Mouse (Mus musculus) forebrain, embryonic 16.5 days (tissue): ENCODE results near the gene Ggt6. TPM values are rescaled to one million over a fixed set of nuclear protein-coding genes. Genes with fewer than 3 reads are reported as not detected.

ENCODE experiments used
- ATAC-seq: fragments of 200-750 bp; cut with Nextera tagmentation; 2 replicates; pipeline ENCODE4 v1.8.0; 2017; ENCODE audit warnings: mild to moderate bottlenecking, moderate library complexity
- H3K27ac ChIP-seq: fragments of 300-500 bp; sonication (generic); 2 replicates; pipeline ENCODE4 v1.5.1; 2014; ENCODE audit warnings: low read length, control low read depth
- H3K27me3 ChIP-seq: fragments of 300-500 bp; sonication (generic); replicated peaks from 2 replicates; pipeline ENCODE4 v1.6.1; 2014; ENCODE audit warnings: low read length; ENCODE audit not compliant: control insufficient read depth, insufficient read depth
- H3K36me3 ChIP-seq: fragments of 300-500 bp; sonication (generic); 2 replicates; pipeline ENCODE4 v1.6.1; 2014; ENCODE audit not compliant: control insufficient read depth, insufficient read depth
- H3K4me1 ChIP-seq: fragments of 300-500 bp; sonication (generic); replicated peaks from 2 replicates; pipeline ENCODE4 v1.6.1; 2014; ENCODE audit warnings: low read length; ENCODE audit not compliant: control insufficient read depth, insufficient read depth
- H3K4me2 ChIP-seq: fragments of 300-500 bp; sonication (generic); 2 replicates; pipeline ENCODE4 v1.6.1; 2014; ENCODE audit warnings: mild to moderate bottlenecking, low read length, control low read depth
- H3K4me3 ChIP-seq: fragments of 300-500 bp; sonication (generic); replicated peaks from 2 replicates; pipeline ENCODE4 v1.5.1; 2014; ENCODE audit warnings: mild to moderate bottlenecking, low read length, control low read depth
- H3K9ac ChIP-seq: fragments of 300-500 bp; sonication (generic); replicated peaks from 2 replicates; pipeline ENCODE4 v1.6.1; 2014; ENCODE audit warnings: low read depth, low read length, control low read depth
- H3K9me3 ChIP-seq: fragments of 300-500 bp; sonication (generic); 2 replicates; pipeline ENCODE4 v1.6.1; 2016; ENCODE audit warnings: low read length; ENCODE audit not compliant: control insufficient read depth
- WGBS: fragments of 180-500 bp; shearing (Covaris S2); extraction: QIAGEN DNeasy Blood & Tissue Kit; methylation state at CpG from one replicate; pipeline ENCODE4 v1.1.7; 2014; 5-methylcytosine and 5-hydroxymethylcytosine counted together
- polyA plus RNA-seq: library from polyadenylated mRNA; unstranded; fragments of >200 nt; fragmentation: Nextera tagmentation; extraction: Ambion mirVana; gene quantifications from 2 replicates; pipeline ENCODE4 v1.2.1, GENCODE M21; 2015

Ggt6 gene
- polyA plus RNA-seq, 1 experiment from 2014 or later = not detected

- Histone ChIP-seq H3K36me3 (no peaks in the 10 kb centered on the region), H3K27me3 (0 out of 2 replicates have a peak, but pooled peaks cover 1% of the 10 kb centered on the region)
- no peak for ATAC-seq
Observed at GRCm38 (mm10) chr11:72416666-72417065, 18.7 kb upstream of the Ggt6 start.

GRCm38 (mm10) chr11:72417376-72417775 is 17.9 kb upstream of the Ggt6 start:
- ATAC-seq = no peak
- Histone ChIP-seq H3K36me3 (no peaks in the 10 kb centered on the region), H3K4me3 (no peak overlapping the region), H3K27ac (no peak overlapping the region), H3K27me3 (no peaks in the 10 kb centered on the region), H3K4me2 (no peak overlapping the region), H3K4me1 (no peaks in the 10 kb centered on the region), H3K9me3 (no peaks in the 10 kb centered on the region), H3K9ac (no peak overlapping the region)
- WGBS = 6% methylated on average over 4 of the region's 4 CpGs

More at GRCm38 (mm10) chr11:72416666-72417065, 18.7 kb upstream of the Ggt6 start:
- 93% methylated on average over 5 of the region's 5 CpGs for WGBS
- H3K27ac ChIP-seq = no peak overlapping the region
- no peak overlapping the region for H3K4me2 ChIP-seq
- H3K4me3 ChIP-seq = no peak overlapping the region
- no peak overlapping the region for H3K9ac ChIP-seq
- peaks cover 2% of the 10 kb centered on the region for H3K4me1 ChIP-seq
- no peaks in the 10 kb centered on the region for H3K9me3 ChIP-seq

GRCm38 (mm10) chr11:72418227-72418626 is 17.1 kb upstream of the Ggt6 start:
- H3K9ac ChIP-seq = no peak overlapping the region
- H3K4me2 ChIP-seq = no peak overlapping the region
- no peaks in the 10 kb centered on the region for H3K9me3 ChIP-seq
- no peak overlapping the region for H3K4me3 ChIP-seq
- H3K4me1 ChIP-seq = no peaks in the 10 kb centered on the region
- no peak for ATAC-seq
- WGBS = 38% methylated on average over 8 of the region's 8 CpGs
- H3K27me3 ChIP-seq = no peaks in the 10 kb centered on the region
- H3K27ac ChIP-seq = no peak overlapping the region
- no peaks in the 10 kb centered on the region for H3K36me3 ChIP-seq

GRCm38 (mm10) chr11:72419006-72419405 is 16.3 kb upstream of the Ggt6 start:
- WGBS = 88% methylated on average over 6 of the region's 6 CpGs
- H3K27me3 ChIP-seq = no peaks in the 10 kb centered on the region
- H3K9ac ChIP-seq = no peak overlapping the region
- no peak overlapping the region for H3K4me2 ChIP-seq
- H3K4me3 ChIP-seq = no peak overlapping the region
- H3K9me3 ChIP-seq = no peaks in the 10 kb centered on the region
- H3K27ac ChIP-seq = no peak overlapping the region
- no peak for ATAC-seq
- no peaks in the 10 kb centered on the region for H3K36me3 ChIP-seq
- H3K4me1 ChIP-seq = no peaks in the 10 kb centered on the region

- Histone ChIP-seq H3K4me3 (no peak overlapping the region), H3K27me3 (no peaks in the 10 kb centered on the region), H3K9ac (no peak overlapping the region), H3K27ac (no peak overlapping the region), H3K4me2 (no peak overlapping the region), H3K36me3 (no peaks in the 10 kb centered on the region), H3K4me1 (no peaks in the 10 kb centered on the region), H3K9me3 (no peaks in the 10 kb centered on the region)
- ATAC-seq = no peak
- 82% methylated on average over 6 of the region's 6 CpGs for WGBS
Observed at GRCm38 (mm10) chr11:72420460-72421122, 14.7 kb upstream of the Ggt6 start.

GRCm38 (mm10) chr11:72421518-72422278 is 13.6 kb upstream of the Ggt6 start:
- Histone ChIP-seq H3K9ac (no peak overlapping the region), H3K4me3 (no peak overlapping the region), H3K36me3 (no peaks in the 10 kb centered on the region), H3K9me3 (no peaks in the 10 kb centered on the region), H3K27ac (no peak overlapping the region), H3K4me1 (no peaks in the 10 kb centered on the region), H3K4me2 (no peak overlapping the region), H3K27me3 (no peaks in the 10 kb centered on the region)
- 90% methylated on average over 11 of the region's 11 CpGs for WGBS
- no peak for ATAC-seq

- no peaks in the 10 kb centered on the region for H3K36me3 ChIP-seq
- no peak overlapping the region for H3K9ac ChIP-seq
- no peaks in the 10 kb centered on the region for H3K4me1 ChIP-seq
- WGBS = 83% methylated on average over 4 of the region's 4 CpGs
- no peak for ATAC-seq
- no peaks in the 10 kb centered on the region; the same call in 1 of the 2 replicates for H3K9me3 ChIP-seq
- H3K27me3 ChIP-seq = no peaks in the 10 kb centered on the region
- no peak overlapping the region for H3K4me3 ChIP-seq
- H3K4me2 ChIP-seq = no peak overlapping the region
- no peak overlapping the region for H3K27ac ChIP-seq
Observed at GRCm38 (mm10) chr11:72423686-72424085, 11.6 kb upstream of the Ggt6 start.

- Histone ChIP-seq H3K36me3 (no peaks in the 10 kb centered on the region), H3K27me3 (no peaks in the 10 kb centered on the region), H3K27ac (no peak overlapping the region), H3K4me2 (no peak overlapping the region), H3K9ac (no peak overlapping the region), H3K4me1 (no peaks in the 10 kb centered on the region), H3K9me3 (no peaks in the 10 kb centered on the region; the same call in 1 of the 2 replicates), H3K4me3 (no peak overlapping the region)
- ATAC-seq = no peak
Observed at GRCm38 (mm10) chr11:72425201-72425600, 10.1 kb upstream of the Ggt6 start.

GRCm38 (mm10) chr11:72426884-72427283 is 8.4 kb upstream of the Ggt6 start:
- ATAC-seq = no peak
- Histone ChIP-seq H3K9ac (no peak overlapping the region), H3K27ac (no peak overlapping the region), H3K9me3 (no peaks in the 10 kb centered on the region; the same call in 1 of the 2 replicates), H3K36me3 (no peaks in the 10 kb centered on the region), H3K4me2 (no peak overlapping the region), H3K27me3 (no peaks in the 10 kb centered on the region), H3K4me3 (no peak overlapping the region), H3K4me1 (no peaks in the 10 kb centered on the region)
